Mouse (Mus musculus) intestine, embryonic 15.5 days (tissue): ENCODE measurements at regions not wholly inside any gene's neighbourhood (a gene's known extent, or its start where the extent isn't known, plus 50 kb on each side); places are given as distances from the start of the nearest gene placed in this dataset.
A peak's percentile ranks its signal among the peaks of the same experiment; 100 is the strongest.

Experiments used
- ATAC-seq: fragments of 200-750 bp; cut with Nextera tagmentation; 2 replicates; pipeline ENCODE4 v1.8.0; 2017; ENCODE audit warnings: moderate TSS enrichment, moderate library complexity
- H3K27ac ChIP-seq: fragments of 300-500 bp; sonication (generic); 2 replicates; pipeline ENCODE4 v1.5.1; 2015; ENCODE audit warnings: mild to moderate bottlenecking, inconsistent platforms
- H3K27me3 ChIP-seq: fragments of 300-500 bp; sonication (generic); replicated peaks from 2 replicates; pipeline ENCODE4 v1.6.1; 2015; ENCODE audit warnings: inconsistent platforms
- H3K36me3 ChIP-seq: fragments of 300-500 bp; sonication (generic); 2 replicates; pipeline ENCODE4 v1.6.1; 2015; ENCODE audit warnings: inconsistent platforms
- H3K4me1 ChIP-seq: fragments of 300-500 bp; sonication (generic); replicated peaks from 2 replicates; pipeline ENCODE4 v1.6.1; 2015; ENCODE audit warnings: inconsistent platforms
- H3K4me2 ChIP-seq: fragments of 300-500 bp; sonication (generic); replicated peaks from 2 replicates; pipeline ENCODE4 v1.6.1; 2015; ENCODE audit warnings: mild to moderate bottlenecking, inconsistent platforms
- H3K4me3 ChIP-seq: fragments of 300-500 bp; sonication (generic); replicated peaks from 2 replicates; pipeline ENCODE4 v1.5.1; 2015; ENCODE audit warnings: inconsistent platforms
- H3K9ac ChIP-seq: fragments of 300-500 bp; sonication (generic); 2 replicates; pipeline ENCODE4 v1.6.1; 2015; ENCODE audit warnings: inconsistent platforms
- H3K9me3 ChIP-seq: fragments of 300-500 bp; sonication (generic); 2 replicates; pipeline ENCODE4 v1.6.1; 2016; ENCODE audit warnings: inconsistent platforms
- WGBS: fragments of 180-500 bp; shearing (Covaris S2); methylation state at CpG from one replicate; pipeline ENCODE4 v1.1.7; 2015; 5-methylcytosine and 5-hydroxymethylcytosine counted together

- H3K36me3 ChIP-seq, result no peaks in the 10 kb centered on the region
- H3K27ac ChIP-seq, result no peak overlapping the region
- H3K9me3 ChIP-seq, result no peaks in the 10 kb centered on the region
- H3K4me3 ChIP-seq, result no peak overlapping the region
- 0 out of 2 replicates have a peak, but pooled peaks cover 8% of the 10 kb centered on the region for H3K4me1 ChIP-seq
- H3K27me3 ChIP-seq, result no peaks in the 10 kb centered on the region
- H3K9ac ChIP-seq, result no peak overlapping the region
- H3K4me2 ChIP-seq, result no peak overlapping the region
- WGBS, result 49% methylated on average over 8 of the region's 8 CpGs
- peak; percentile 28; the same call in 1 of the 2 replicates for ATAC-seq
Measured at GRCm38 (mm10) chr3:143949656-143950055, 255.4 kb downstream of the Lmo4 start.

GRCm38 (mm10) chr3:143949026-143949637, 255.9 kb downstream of the Lmo4 start:
- no peak for ATAC-seq
- H3K4me2 ChIP-seq, result no peak overlapping the region
- no peak overlapping the region for H3K9ac ChIP-seq
- no peaks in the 10 kb centered on the region for H3K9me3 ChIP-seq
- H3K36me3 ChIP-seq, result no peaks in the 10 kb centered on the region
- no peak overlapping the region for H3K4me3 ChIP-seq
- 77% methylated on average over 11 of the region's 11 CpGs for WGBS
- no peak overlapping the region for H3K27ac ChIP-seq
- H3K4me1 ChIP-seq, result 0 out of 2 replicates have a peak, but pooled peaks cover 8% of the 10 kb centered on the region
- H3K27me3 ChIP-seq, result no peaks in the 10 kb centered on the region

GRCm38 (mm10) chr3:143947938-143948267, 257.1 kb downstream of the Lmo4 start:
- Histone ChIP-seq H3K9ac (no peak overlapping the region), H3K36me3 (no peaks in the 10 kb centered on the region), H3K27me3 (no peaks in the 10 kb centered on the region), H3K4me1 (0 out of 2 replicates have a peak, but pooled peaks cover 8% of the 10 kb centered on the region), H3K4me3 (no peak overlapping the region), H3K27ac (no peak overlapping the region), H3K9me3 (no peaks in the 10 kb centered on the region), H3K4me2 (no peak overlapping the region)
- no peak for ATAC-seq
- WGBS, result 79% methylated on average over 3 of the region's 3 CpGs

- Histone ChIP-seq H3K9me3 (no peaks in the 10 kb centered on the region), H3K27ac (no peak overlapping the region), H3K9ac (no peak overlapping the region), H3K4me3 (no peak overlapping the region), H3K36me3 (no peaks in the 10 kb centered on the region), H3K4me2 (no peak overlapping the region), H3K4me1 (0 out of 2 replicates have a peak, but pooled peaks cover 8% of the 10 kb centered on the region), H3K27me3 (no peaks in the 10 kb centered on the region)
- 29% methylated on average over 11 of the region's 11 CpGs for WGBS
- ATAC-seq, result no peak
Measured at GRCm38 (mm10) chr3:143947079-143947937, 257.7 kb downstream of the Lmo4 start.

- Histone ChIP-seq H3K27me3 (no peaks in the 10 kb centered on the region), H3K4me3 (no peak overlapping the region), H3K4me2 (no peak overlapping the region), H3K9ac (no peak overlapping the region), H3K9me3 (no peaks in the 10 kb centered on the region), H3K4me1 (no peaks in the 10 kb centered on the region), H3K27ac (no peak overlapping the region), H3K36me3 (no peaks in the 10 kb centered on the region)
- ATAC-seq, result no peak
- 86% methylated on average over 3 of the region's 3 CpGs for WGBS
Measured at GRCm38 (mm10) chr3:143939068-143939709, 265.8 kb downstream of the Lmo4 start.

- Histone ChIP-seq H3K9me3 (no peaks in the 10 kb centered on the region), H3K27me3 (no peaks in the 10 kb centered on the region), H3K4me3 (no peak overlapping the region), H3K27ac (no peak overlapping the region), H3K4me1 (no peaks in the 10 kb centered on the region), H3K4me2 (no peak overlapping the region), H3K9ac (no peak overlapping the region), H3K36me3 (no peaks in the 10 kb centered on the region)
- ATAC-seq, result no peak
- 63% methylated on average over 6 of the region's 6 CpGs for WGBS
Measured at GRCm38 (mm10) chr3:143925322-143925721, 279.7 kb downstream of the Lmo4 start.

- H3K9me3 ChIP-seq, result no peaks in the 10 kb centered on the region
- H3K9ac ChIP-seq, result no peak overlapping the region
- 87% methylated on average over 1 of the region's 1 CpGs for WGBS
- H3K4me1 ChIP-seq, result no peaks in the 10 kb centered on the region
- ATAC-seq, result no peak
- no peaks in the 10 kb centered on the region for H3K36me3 ChIP-seq
- no peak overlapping the region for H3K4me3 ChIP-seq
- H3K27ac ChIP-seq, result no peak overlapping the region
- no peaks in the 10 kb centered on the region for H3K27me3 ChIP-seq
- no peak overlapping the region for H3K4me2 ChIP-seq
Measured at GRCm38 (mm10) chr3:143919744-143920143, 285.3 kb downstream of the Lmo4 start.

- 55% methylated on average over 6 of the region's 6 CpGs for WGBS
- peak; percentile 76 for ATAC-seq
- Histone ChIP-seq H3K27ac (peak overlapping the region; percentile 9; the same call in 1 of the 2 replicates), H3K4me1 (no peaks in the 10 kb centered on the region), H3K4me3 (no peak overlapping the region), H3K9ac (no peak overlapping the region), H3K4me2 (no peak overlapping the region), H3K27me3 (no peaks in the 10 kb centered on the region), H3K36me3 (no peaks in the 10 kb centered on the region), H3K9me3 (no peaks in the 10 kb centered on the region)
Measured at GRCm38 (mm10) chr3:143914341-143915217, 290.4 kb downstream of the Lmo4 start.

- Histone ChIP-seq H3K4me1 (no peaks in the 10 kb centered on the region), H3K9ac (no peak overlapping the region), H3K27ac (no peak overlapping the region), H3K27me3 (no peaks in the 10 kb centered on the region), H3K4me3 (no peak overlapping the region), H3K36me3 (no peaks in the 10 kb centered on the region), H3K9me3 (no peaks in the 10 kb centered on the region), H3K4me2 (no peak overlapping the region)
- 71% methylated on average over 3 of the region's 3 CpGs for WGBS
- no peak for ATAC-seq
Measured at GRCm38 (mm10) chr3:143913044-143913574, 291.9 kb downstream of the Lmo4 start.

GRCm38 (mm10) chr3:143912433-143912832, 292.6 kb downstream of the Lmo4 start:
- no peaks in the 10 kb centered on the region for H3K9me3 ChIP-seq
- no peak for ATAC-seq
- 77% methylated on average over 6 of the region's 6 CpGs for WGBS
- H3K4me2 ChIP-seq, result no peak overlapping the region
- H3K27me3 ChIP-seq, result no peaks in the 10 kb centered on the region
- H3K4me1 ChIP-seq, result no peaks in the 10 kb centered on the region
- H3K9ac ChIP-seq, result no peak overlapping the region
- H3K36me3 ChIP-seq, result no peaks in the 10 kb centered on the region
- H3K4me3 ChIP-seq, result no peak overlapping the region
- H3K27ac ChIP-seq, result no peak overlapping the region

GRCm38 (mm10) chr3:143909341-143909740, 295.7 kb downstream of the Lmo4 start:
- H3K9me3 ChIP-seq, result no peaks in the 10 kb centered on the region
- no peak overlapping the region for H3K4me3 ChIP-seq
- H3K4me2 ChIP-seq, result no peak overlapping the region
- H3K9ac ChIP-seq, result no peak overlapping the region
- no peaks in the 10 kb centered on the region for H3K36me3 ChIP-seq
- H3K27ac ChIP-seq, result no peak overlapping the region
- ATAC-seq, result no peak
- no peaks in the 10 kb centered on the region for H3K27me3 ChIP-seq
- WGBS, result 70% methylated on average over 6 of the region's 6 CpGs
- H3K4me1 ChIP-seq, result no peaks in the 10 kb centered on the region
